Mouse (Mus musculus) C2C12 (cell line): ENCODE results near the gene Srsf3.

Experiments used
- CEBPB ChIP-seq: IDR thresholded peaks from one replicate; pipeline ENCODE4 v1.6.1; 2011; ENCODE audit warnings: low read depth, mild to moderate bottlenecking, control low read depth, moderate library complexity
- CTCF ChIP-seq: IDR thresholded peaks from one replicate; pipeline ENCODE4 v1.5.1; 2011; ENCODE audit not compliant: control insufficient read depth, insufficient read depth, insufficient read length
- MYOD1 ChIP-seq: IDR thresholded peaks from one replicate; pipeline ENCODE4 v1.6.1; 2011; ENCODE audit warnings: low read depth; ENCODE audit not compliant: control insufficient read depth, insufficient read length
- USF1 ChIP-seq: IDR thresholded peaks from one replicate; pipeline ENCODE4 v1.6.1; 2011; ENCODE audit warnings: low read depth, mild to moderate bottlenecking, control low read depth, moderate library complexity

DNA sequence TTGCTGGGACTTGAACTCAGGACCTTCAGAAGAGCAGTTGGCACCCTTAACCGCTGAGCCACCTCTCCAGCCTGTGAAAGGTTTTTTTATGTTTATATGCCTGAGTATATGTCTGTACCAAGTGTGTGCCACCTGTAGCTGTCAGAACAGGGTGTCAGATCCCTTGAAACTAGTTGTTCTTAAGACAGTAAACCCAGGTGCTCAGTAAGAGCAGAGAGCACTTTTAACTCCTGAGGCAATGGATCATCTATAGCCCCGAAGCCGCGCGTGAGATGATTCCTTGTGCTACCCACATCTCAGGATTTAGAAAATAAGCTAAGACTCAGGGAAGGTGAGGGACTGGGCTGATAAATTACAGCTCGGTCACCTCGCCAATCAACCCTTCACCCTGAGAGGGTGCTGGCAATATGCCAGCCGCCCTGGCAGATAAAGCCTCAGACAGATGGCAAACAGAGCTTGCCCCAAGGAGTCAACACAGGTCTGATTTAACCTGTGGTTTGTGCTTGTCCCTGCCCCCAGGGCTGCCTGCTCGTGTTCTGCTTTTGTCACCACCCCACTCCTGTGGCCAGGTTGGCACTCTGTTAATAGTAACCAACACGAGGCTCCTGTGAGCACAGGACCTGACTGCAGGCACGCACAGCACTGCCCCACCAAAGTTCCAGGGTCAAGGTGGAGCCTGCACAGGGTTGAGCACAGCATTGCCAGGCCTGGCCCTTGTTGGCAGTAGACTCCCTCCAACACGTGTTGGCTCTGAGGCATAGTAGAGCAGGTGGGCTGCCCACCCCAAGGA, 13.5 kb downstream of the Srsf3 start:
- TF ChIP-seq CTCF: no peak
- no peak for TF ChIP-seq USF1
- no peak for TF ChIP-seq MYOD1
- TF ChIP-seq CEBPB: no peak
